Comparison of ENCODE assay signal across 23 mouse cellular contexts in genomic region chr10:16814013-16814412, GRCm38 (mm10).
DNase-seq lines count a peak whose midpoint lies in the region; ATAC-seq and TF ChIP-seq lines count a peak whose summit lies in the region.
"Had no signal": no experiment of that assay in that cellular context is flagged by ENCODE, and none has a peak within 500 bp of the region (broad histone marks: within the 10 kb centered on the region; RNA-seq: fewer than 3 reads in every experiment).

No protein-coding gene starts in this region.

- H3K36me3 ChIP-seq in embryonic facial prominence, embryonic 14.5 days (ENCODE audit: control insufficient read depth, insufficient read depth, low read length), result no peaks in the 10 kb centered on the region
- H3K36me3 ChIP-seq in embryonic facial prominence, embryonic 10.5 days (replicated peaks), result no peaks in the 10 kb centered on the region
- H3K36me3 ChIP-seq in limb, embryonic 14.5 days (ENCODE audit: control insufficient read depth, insufficient read depth, low read length), result no peaks in the 10 kb centered on the region
- no peaks in the 10 kb centered on the region for H3K36me3 ChIP-seq in limb, embryonic 10.5 days
- H3K36me3 ChIP-seq in midbrain, embryonic 11.5 days (ENCODE audit: control insufficient read depth, insufficient read depth, low read length), result no peaks in the 10 kb centered on the region
- H3K36me3 ChIP-seq in midbrain, embryonic 13.5 days, result no peaks in the 10 kb centered on the region
- H3K36me3 ChIP-seq: G1E had no signal

- WGBS in embryonic facial prominence, embryonic 14.5 days, result 54% methylated on average over 2 of the region's 2 CpGs
- 88% methylated on average over 2 of the region's 2 CpGs for WGBS in embryonic facial prominence, embryonic 10.5 days
- 51% methylated on average over 2 of the region's 2 CpGs for WGBS in limb, embryonic 14.5 days
- WGBS in limb, embryonic 10.5 days, result 85% methylated on average over 2 of the region's 2 CpGs
- 94% methylated on average over 2 of the region's 2 CpGs for WGBS in midbrain, embryonic 11.5 days
- 97% methylated on average over 2 of the region's 2 CpGs for WGBS in midbrain, embryonic 13.5 days

- no peaks in the 10 kb centered on the region for H3K9me3 ChIP-seq in embryonic facial prominence, embryonic 14.5 days (ENCODE audit: control insufficient read depth, low read length)
- H3K9me3 ChIP-seq in embryonic facial prominence, embryonic 10.5 days, result no peaks in the 10 kb centered on the region
- no peaks in the 10 kb centered on the region for H3K9me3 ChIP-seq in limb, embryonic 14.5 days (ENCODE audit: control insufficient read depth, low read length)
- H3K9me3 ChIP-seq in limb, embryonic 10.5 days (replicated peaks), result no peaks in the 10 kb centered on the region
- no peaks in the 10 kb centered on the region for H3K9me3 ChIP-seq in midbrain, embryonic 11.5 days (ENCODE audit: control insufficient read depth, low read length)
- no peaks in the 10 kb centered on the region for H3K9me3 ChIP-seq in midbrain, embryonic 13.5 days
- H3K9me3 ChIP-seq: G1E had no signal

- H3K27ac ChIP-seq in embryonic facial prominence, embryonic 14.5 days (replicated peaks; ENCODE audit: low read depth, low read length), result no peak overlapping the region
- no peak overlapping the region for H3K27ac ChIP-seq in embryonic facial prominence, embryonic 10.5 days (replicated peaks)
- no peak overlapping the region for H3K27ac ChIP-seq in limb, embryonic 14.5 days (replicated peaks; ENCODE audit: low read depth, low read length)
- no peak overlapping the region for H3K27ac ChIP-seq in limb, embryonic 10.5 days
- no peak overlapping the region for H3K27ac ChIP-seq in midbrain, embryonic 11.5 days (ENCODE audit: low read depth, low read length)
- no peak overlapping the region for H3K27ac ChIP-seq in midbrain, embryonic 13.5 days

- no peaks in the 10 kb centered on the region for H3K27me3 ChIP-seq in embryonic facial prominence, embryonic 14.5 days (replicated peaks; ENCODE audit: control insufficient read depth, insufficient read depth, low read length)
- H3K27me3 ChIP-seq in embryonic facial prominence, embryonic 10.5 days (replicated peaks; ENCODE audit: low read depth, poor library complexity, severe bottlenecking), result no peaks in the 10 kb centered on the region
- H3K27me3 ChIP-seq in limb, embryonic 14.5 days (ENCODE audit: control insufficient read depth, insufficient read depth, low read length), result no peaks in the 10 kb centered on the region
- H3K27me3 ChIP-seq in limb, embryonic 10.5 days (ENCODE audit: low read depth, poor library complexity, severe bottlenecking), result no peaks in the 10 kb centered on the region
- no peaks in the 10 kb centered on the region for H3K27me3 ChIP-seq in midbrain, embryonic 11.5 days (ENCODE audit: control insufficient read depth, insufficient read depth, low read length)
- H3K27me3 ChIP-seq in midbrain, embryonic 13.5 days, result no peaks in the 10 kb centered on the region
- H3K27me3 ChIP-seq: CH12.LX, Patski had no signal

- no peak overlapping the region for H3K4me3 ChIP-seq in embryonic facial prominence, embryonic 14.5 days (ENCODE audit: low read depth, low read length)
- no peak overlapping the region for H3K4me3 ChIP-seq in embryonic facial prominence, embryonic 10.5 days
- no peak overlapping the region for H3K4me3 ChIP-seq in limb, embryonic 14.5 days (replicated peaks; ENCODE audit: low read length)
- no peak overlapping the region for H3K4me3 ChIP-seq in limb, embryonic 10.5 days
- H3K4me3 ChIP-seq in midbrain, embryonic 11.5 days (ENCODE audit: low read depth, low read length), result no peak overlapping the region
- H3K4me3 ChIP-seq in midbrain, embryonic 13.5 days (replicated peaks), result no peak overlapping the region

- no peaks in the 10 kb centered on the region for H3K4me1 ChIP-seq in embryonic facial prominence, embryonic 14.5 days (ENCODE audit: control insufficient read depth, insufficient read depth, low read length)
- H3K4me1 ChIP-seq in embryonic facial prominence, embryonic 10.5 days, result no peaks in the 10 kb centered on the region; the same call in 1 of the 2 replicates
- no peaks in the 10 kb centered on the region for H3K4me1 ChIP-seq in limb, embryonic 14.5 days (ENCODE audit: control insufficient read depth, insufficient read depth, low read length)
- H3K4me1 ChIP-seq in limb, embryonic 10.5 days, result no peaks in the 10 kb centered on the region
- no peaks in the 10 kb centered on the region for H3K4me1 ChIP-seq in midbrain, embryonic 11.5 days (ENCODE audit: control insufficient read depth, insufficient read depth, low read length)
- no peaks in the 10 kb centered on the region for H3K4me1 ChIP-seq in midbrain, embryonic 13.5 days (replicated peaks)

- TF ChIP-seq POLR2A in limb, embryonic 14.5 days (IDR thresholded peaks at IDR 0.05; ENCODE audit: borderline replicate concordance, extremely low read depth, insufficient read depth, insufficient read length), result no peak

- no peak overlapping the region for H3K9ac ChIP-seq in embryonic facial prominence, embryonic 14.5 days (ENCODE audit: low read depth, low read length)
- H3K9ac ChIP-seq in limb, embryonic 14.5 days (ENCODE audit: low read depth, low read length, severe bottlenecking), result no peak overlapping the region
- no peak overlapping the region for H3K9ac ChIP-seq in midbrain, embryonic 11.5 days (ENCODE audit: low read length)
- no peak overlapping the region for H3K9ac ChIP-seq in midbrain, embryonic 13.5 days (replicated peaks)

- H3K4me2 ChIP-seq in embryonic facial prominence, embryonic 14.5 days (ENCODE audit: low read depth, low read length), result no peak overlapping the region
- H3K4me2 ChIP-seq in limb, embryonic 14.5 days (replicated peaks; ENCODE audit: low read depth, low read length, severe bottlenecking), result no peak overlapping the region
- no peak overlapping the region for H3K4me2 ChIP-seq in midbrain, embryonic 11.5 days
- no peak overlapping the region for H3K4me2 ChIP-seq in midbrain, embryonic 13.5 days (replicated peaks)

- peak; percentile 56 for DNase-seq in embryonic facial prominence, embryonic 14.5 days (ENCODE audit: low spot score)
- no peak for DNase-seq in embryonic facial prominence, embryonic 10.5 days (ENCODE audit: low spot score)
- DNase-seq in limb, embryonic 14.5 days (ENCODE audit: low spot score), result peak; percentile 85
- no peak for DNase-seq in limb, embryonic 10.5 days (ENCODE audit: low spot score)
- peak; percentile 2 for DNase-seq in midbrain, embryonic 11.5 days (ENCODE audit: low spot score, missing footprints)
- peak; percentile 66 for DNase-seq in NIH3T3 (ENCODE audit: low read depth)
- no peak for DNase-seq in left cerebral cortex, postnatal 14 days (ENCODE audit: low spot score in 2 of 2)
- DNase-seq: adrenal gland, adult 2 months; adrenal gland, adult 8-10 months; adrenal gland, postnatal 10 days; adrenal gland, postnatal 14 days; adrenal gland, postnatal 25 days; adrenal gland, postnatal 36 days; B cell, adult 2 months; cerebellum, adult 11 months; cerebellum, adult 11-12 months; cerebellum, adult 18-20 months had no signal

- intact Hi-C loops in left cerebral cortex, postnatal 14 days (cut with DNase I), result no loop called here

- no peak for ATAC-seq in embryonic facial prominence, embryonic 14.5 days (ENCODE audit: low read depth)
- peak; percentile 55; the same call in 1 of the 2 replicates for ATAC-seq in limb, embryonic 14.5 days (ENCODE audit: low FRiP score, low read depth)
- ATAC-seq in midbrain, embryonic 11.5 days (ENCODE audit: low FRiP score), result no peak
- no peak for ATAC-seq in midbrain, embryonic 13.5 days
- ATAC-seq: activated CD4-positive, CD25-positive, alpha-beta regulatory T cell, adult 4 months; CD4-positive, CD25-positive, alpha-beta regulatory T cell, adult 4 months; Patski had no signal

Comparison
In these comparisons a context has a peak if more than half of its experiments do, and no peak if none do; other contexts are left out.
1. DNase-seq: peak in embryonic facial prominence, embryonic 14.5 days (single experiment), limb, embryonic 14.5 days (single experiment), midbrain, embryonic 11.5 days (single experiment) and NIH3T3 (single experiment); none in embryonic facial prominence, embryonic 10.5 days (single experiment), limb, embryonic 10.5 days (single experiment) and left cerebral cortex, postnatal 14 days (0 of 2).